Mouse (Mus musculus): Measurements from ENCODE around the gene Cdan1. TPM values are rescaled to one million over a fixed set of nuclear protein-coding genes. Genes with fewer than 3 reads are reported as not detected.
A peak's percentile ranks its signal among the peaks of the same experiment; 100 is the strongest.

Gene Cdan1
- polyA plus RNA-seq, 1 experiment = 7.8 TPM

GRCm38 (mm10) chr2:120722491-120722890, 127.4 kb downstream of the Cdan1 start:
- Histone ChIP-seq H3K27me3 (replicated peaks) (no peaks in the 10 kb centered on the region), H3K4me1 (peaks cover 36% of the 10 kb centered on the region), H3K9me3 (no peaks in the 10 kb centered on the region), H3K4me3 (replicated peaks) (no peak overlapping the region), H3K36me3 (replicated peaks; ENCODE audit: low read length) (peaks cover 97% of the 10 kb centered on the region)
- TF ChIP-seq FLI1 (IDR thresholded peaks at IDR 0.05; ENCODE audit: low read length) (no peak), GATA1 (IDR thresholded peaks at IDR 0.05; ENCODE audit: borderline replicate concordance, low read length) (no peak)

GRCm38 (mm10) chr2:120721911-120722310, 128.0 kb downstream of the Cdan1 start:
- no peak for TF ChIP-seq FLI1 (IDR thresholded peaks at IDR 0.05; ENCODE audit: low read length)
- no peak for TF ChIP-seq GATA1 (IDR thresholded peaks at IDR 0.05; ENCODE audit: borderline replicate concordance, low read length)

GRCm38 (mm10) chr2:120720821-120721220, 129.1 kb downstream of the Cdan1 start:
- H3K36me3 ChIP-seq (replicated peaks; ENCODE audit: low read length) = peaks cover 97% of the 10 kb centered on the region

More at GRCm38 (mm10) chr2:120721911-120722310, 128.0 kb downstream of the Cdan1 start:
- H3K27me3 ChIP-seq (replicated peaks) = no peaks in the 10 kb centered on the region
- H3K4me3 ChIP-seq (replicated peaks) = no peak overlapping the region
- peaks cover 36% of the 10 kb centered on the region for H3K4me1 ChIP-seq
- peaks cover 97% of the 10 kb centered on the region for H3K36me3 ChIP-seq (replicated peaks; ENCODE audit: low read length)
- H3K9me3 ChIP-seq = no peaks in the 10 kb centered on the region

GRCm38 (mm10) chr2:120718496-120718895, 131.4 kb downstream of the Cdan1 start:
- Histone ChIP-seq H3K4me1 (peaks cover 17% of the 10 kb centered on the region), H3K36me3 (replicated peaks; ENCODE audit: low read length) (peaks cover 97% of the 10 kb centered on the region), H3K9me3 (no peaks in the 10 kb centered on the region), H3K4me3 (replicated peaks) (no peak overlapping the region), H3K27me3 (replicated peaks) (no peaks in the 10 kb centered on the region)
- TF ChIP-seq GATA1 (IDR thresholded peaks at IDR 0.05; ENCODE audit: borderline replicate concordance, low read length) (no peak), FLI1 (IDR thresholded peaks at IDR 0.05; ENCODE audit: low read length) (no peak)

More at GRCm38 (mm10) chr2:120720821-120721220, 129.1 kb downstream of the Cdan1 start:
- Histone ChIP-seq H3K27me3 (replicated peaks) (no peaks in the 10 kb centered on the region), H3K4me1 (peaks cover 34% of the 10 kb centered on the region), H3K9me3 (no peaks in the 10 kb centered on the region), H3K4me3 (replicated peaks) (no peak overlapping the region)
- TF ChIP-seq GATA1 (IDR thresholded peaks at IDR 0.05; ENCODE audit: borderline replicate concordance, low read length) = no peak
- TF ChIP-seq FLI1 (IDR thresholded peaks at IDR 0.05; ENCODE audit: low read length) = no peak

GRCm38 (mm10) chr2:120713441-120713840, 136.5 kb downstream of the Cdan1 start:
- H3K9me3 ChIP-seq = no peaks in the 10 kb centered on the region
- peaks cover 87% of the 10 kb centered on the region for H3K36me3 ChIP-seq (replicated peaks; ENCODE audit: low read length)
- TF ChIP-seq FLI1 (IDR thresholded peaks at IDR 0.05; ENCODE audit: low read length) = no peak
- TF ChIP-seq GATA1 (IDR thresholded peaks at IDR 0.05; ENCODE audit: borderline replicate concordance, low read length) = no peak
- H3K27me3 ChIP-seq (replicated peaks) = no peaks in the 10 kb centered on the region
- no peak overlapping the region for H3K4me3 ChIP-seq (replicated peaks)
- H3K4me1 ChIP-seq = peaks cover 10% of the 10 kb centered on the region

- no peak overlapping the region for H3K4me3 ChIP-seq (replicated peaks)
- peaks cover 66% of the 10 kb centered on the region for H3K36me3 ChIP-seq (replicated peaks; ENCODE audit: low read length)
- H3K4me1 ChIP-seq = peaks cover 17% of the 10 kb centered on the region
- H3K27me3 ChIP-seq (replicated peaks) = no peaks in the 10 kb centered on the region
- H3K9me3 ChIP-seq = no peaks in the 10 kb centered on the region
- TF ChIP-seq FLI1 (IDR thresholded peaks at IDR 0.05; ENCODE audit: low read length) = no peak
- TF ChIP-seq GATA1 (IDR thresholded peaks at IDR 0.05; ENCODE audit: borderline replicate concordance, low read length) = no peak
Observed at GRCm38 (mm10) chr2:120710948-120711347, 139.0 kb downstream of the Cdan1 start.

- H3K27me3 ChIP-seq (replicated peaks) = peaks cover 2% of the 10 kb centered on the region
- TF ChIP-seq GATA1 (IDR thresholded peaks at IDR 0.05; ENCODE audit: borderline replicate concordance, low read length) (no peak), FLI1 (IDR thresholded peaks at IDR 0.05; ENCODE audit: low read length) (no peak)
- no peaks in the 10 kb centered on the region for H3K9me3 ChIP-seq
- peaks cover 17% of the 10 kb centered on the region for H3K4me1 ChIP-seq
- H3K36me3 ChIP-seq (replicated peaks; ENCODE audit: low read length) = peaks cover 59% of the 10 kb centered on the region
- no peak overlapping the region for H3K4me3 ChIP-seq (replicated peaks)
Observed at GRCm38 (mm10) chr2:120710154-120710553, 139.8 kb downstream of the Cdan1 start.

- peaks cover 16% of the 10 kb centered on the region for H3K4me1 ChIP-seq
- peaks cover 26% of the 10 kb centered on the region for H3K27me3 ChIP-seq (replicated peaks)
- H3K9me3 ChIP-seq = no peaks in the 10 kb centered on the region
- peaks cover 27% of the 10 kb centered on the region for H3K36me3 ChIP-seq (replicated peaks; ENCODE audit: low read length)
- TF ChIP-seq GATA1 (IDR thresholded peaks at IDR 0.05; ENCODE audit: borderline replicate concordance, low read length) (no peak), FLI1 (IDR thresholded peaks at IDR 0.05; ENCODE audit: low read length) (no peak)
- H3K4me3 ChIP-seq (replicated peaks) = no peak overlapping the region
Observed at GRCm38 (mm10) chr2:120707041-120707440, 142.9 kb downstream of the Cdan1 start.

- TF ChIP-seq FLI1 (IDR thresholded peaks at IDR 0.05; ENCODE audit: low read length) (no peak), GATA1 (IDR thresholded peaks at IDR 0.05; ENCODE audit: borderline replicate concordance, low read length) (no peak)
- Histone ChIP-seq H3K4me1 (peaks cover 37% of the 10 kb centered on the region), H3K9me3 (no peaks in the 10 kb centered on the region), H3K36me3 (replicated peaks; ENCODE audit: low read length) (peaks cover 3% of the 10 kb centered on the region), H3K4me3 (replicated peaks) (no peak overlapping the region), H3K27me3 (replicated peaks) (peaks cover 47% of the 10 kb centered on the region)
Observed at GRCm38 (mm10) chr2:120702675-120703074, 147.3 kb downstream of the Cdan1 start.

GRCm38 (mm10) chr2:120700379-120700885, 149.5 kb downstream of the Cdan1 start:
- Histone ChIP-seq H3K9me3 (no peaks in the 10 kb centered on the region), H3K27me3 (replicated peaks) (peaks cover 52% of the 10 kb centered on the region), H3K4me1 (peaks cover 41% of the 10 kb centered on the region), H3K36me3 (replicated peaks; ENCODE audit: low read length) (no peaks in the 10 kb centered on the region), H3K4me3 (replicated peaks) (peak overlapping the region; percentile 80)
- TF ChIP-seq FLI1 (IDR thresholded peaks at IDR 0.05; ENCODE audit: low read length) (no peak), GATA1 (IDR thresholded peaks at IDR 0.05; ENCODE audit: borderline replicate concordance, low read length) (no peak)
